Mouse (Mus musculus) myocyte (in vitro differentiated cells): Measurements from ENCODE around the gene Fkbp1a.
A peak's percentile ranks its signal among the peaks of the same experiment; 100 is the strongest.

ENCODE experiments used
- E2F4 ChIP-seq: IDR thresholded peaks from one replicate; pipeline ENCODE4 v1.6.1; 2011; ENCODE audit warnings: mild to moderate bottlenecking, control low read depth, moderate library complexity; ENCODE audit not compliant: insufficient read depth
- MYOD1 ChIP-seq, 3 experiments: IDR thresholded peaks; one replicate each; pipeline ENCODE4 v1.6.1; 2011; ENCODE audit warnings: control low read depth in 2 of 3, low read depth in 2 of 3, mild to moderate bottlenecking in 2 of 3, moderate library complexity in 1 of 3; ENCODE audit not compliant: insufficient read length in 2 of 3, control insufficient read depth in 1 of 3
- MYOG ChIP-seq, 3 experiments: IDR thresholded peaks; one replicate each; pipeline ENCODE4 v1.6.1; 2011; ENCODE audit warnings: control low read depth in 2 of 3, low read depth in 2 of 3, mild to moderate bottlenecking in 2 of 3; ENCODE audit not compliant: insufficient read length in 2 of 3, control insufficient read depth in 1 of 3, insufficient read depth in 1 of 3

GRCm38 (mm10) chr2:151605437-151605987, 63.2 kb downstream of the Fkbp1a start:
- TF ChIP-seq E2F4, result no peak
- peak in 1 of 3 experiments; percentile 3 for TF ChIP-seq MYOG (IDR thresholded peaks at IDR 0.05; ENCODE audit: control insufficient read depth in 1 of 3, insufficient read depth in 1 of 3, insufficient read length in 2 of 3, low read depth in 2 of 3)
- no peak for TF ChIP-seq MYOD1 (IDR thresholded peaks at IDR 0.05; ENCODE audit: control insufficient read depth in 1 of 3, insufficient read length in 2 of 3, low read depth in 2 of 3)
